Mouse (Mus musculus) ES-E14 (cell line): Measurements from ENCODE around the gene Hist2h2ac. TPM values are rescaled to one million over a fixed set of nuclear protein-coding genes. Genes with fewer than 3 reads are reported as not detected.
A peak's percentile ranks its signal among the peaks of the same experiment; 100 is the strongest.

Experiments
- DNase-seq: peaks from one replicate; pipeline ENCODE4 v3.0.0-alpha.2; 2013; ENCODE audit warnings: low read depth, low spot score
- H3K27ac ChIP-seq: 2 replicates; pipeline ENCODE4 v1.5.1; 2012; ENCODE audit warnings: low read depth, mild to moderate bottlenecking, low read length, moderate library complexity, mixed read lengths; ENCODE audit not compliant: poor library complexity, insufficient read depth, severe bottlenecking
- H3K36me3 ChIP-seq: 2 replicates; pipeline ENCODE4 v1.6.1; 2012; ENCODE audit warnings: mild to moderate bottlenecking, low read length, moderate library complexity, mixed read lengths; ENCODE audit not compliant: control insufficient read depth, poor library complexity, insufficient read depth, severe bottlenecking
- H3K4me1 ChIP-seq, 2 experiments: fragments of 150-350 bp in 1 of 2; sonication (generic) in 1 of 2; 2 replicates each; pipeline ENCODE4 v1.6.1; 2012; ENCODE audit warnings: low read length in 2 of 2, mild to moderate bottlenecking in 1 of 2, mixed read lengths in 1 of 2; ENCODE audit not compliant: control insufficient read depth in 2 of 2, insufficient read depth in 2 of 2, poor library complexity in 1 of 2
- H3K4me3 ChIP-seq, 2 experiments: fragments of 150-350 bp in 1 of 2; sonication (generic) in 1 of 2; 2 replicates each; pipeline ENCODE4 v1.5.1; 2012; ENCODE audit warnings: low read length in 2 of 2, low read depth in 1 of 2, mild to moderate bottlenecking in 1 of 2, mixed read lengths in 1 of 2; ENCODE audit not compliant: insufficient read depth in 1 of 2, poor library complexity in 1 of 2, severe bottlenecking in 1 of 2
- H3K9ac ChIP-seq: 2 replicates; pipeline ENCODE4 v1.6.1; 2012; ENCODE audit warnings: low read depth, mild to moderate bottlenecking, low read length, mixed read lengths; ENCODE audit not compliant: poor library complexity, insufficient read depth, severe bottlenecking
- H3K9me3 ChIP-seq: fragments of 150-350 bp; sonication (generic); 2 replicates; pipeline ENCODE4 v1.6.1; 2012; ENCODE audit warnings: low read depth, mild to moderate bottlenecking, low read length; ENCODE audit not compliant: control insufficient read depth, insufficient read depth
- CHD2 ChIP-seq: IDR thresholded peaks from 2 replicates; pipeline ENCODE4 v1.6.1; 2014; ENCODE audit warnings: mild to moderate bottlenecking, low read depth, low read length, inconsistent platforms
- HCFC1 ChIP-seq: IDR thresholded peaks from 2 replicates; pipeline ENCODE4 v1.6.1; 2012; ENCODE audit warnings: low read length, inconsistent platforms, borderline replicate concordance; ENCODE audit not compliant: insufficient read depth
- MAFK ChIP-seq: IDR thresholded peaks from 2 replicates; pipeline ENCODE4 v1.6.1; 2014; ENCODE audit warnings: mild to moderate bottlenecking, low read depth, low read length, inconsistent platforms; ENCODE audit not compliant: insufficient read depth
- ZC3H11A ChIP-seq: IDR thresholded peaks from 2 replicates; pipeline ENCODE4 v1.6.1; 2012; ENCODE audit warnings: low read depth, mild to moderate bottlenecking, inconsistent platforms, low read length, borderline replicate concordance
- ZNF384 ChIP-seq: IDR thresholded peaks from 2 replicates; pipeline ENCODE4 v1.6.1; 2012; ENCODE audit warnings: low read depth, low read length, inconsistent platforms
- in situ Hi-C, 2 experiments: fragments of 600-800 bp; cut with MboI; formaldehyde crosslinking; loops; one replicate each; pipeline ENCODE4 v1.15.1; 2025; ENCODE audit warnings: low sequenced_read_pairs in 2 of 2, inconsistent platforms in 1 of 2; ENCODE audit not compliant: unreplicated experiment in 2 of 2
- total RNA-seq: library from RNA; depleted of rRNA; stranded (reverse); fragments of 300-350 nt; gene quantifications from 2 replicates; pipeline ENCODE4 v1.2.3, GENCODE M21; 2012

Hist2h2ac gene
- total RNA-seq, 1 experiment, result 687 TPM

- DNase-seq, result no peak
- Histone ChIP-seq H3K9me3 (no peaks in the 10 kb centered on the region), H3K9ac (peak overlapping the region; percentile 89), H3K4me1 (peaks cover 3 to 9% of the 10 kb centered on the region in 2 experiments; a peak in 3 of 4 replicates), H3K27ac (peak overlapping the region; percentile 91), H3K4me3 (peak overlapping the region; percentile 74 to 81), H3K36me3 (no peaks in the 10 kb centered on the region)
- in situ Hi-C loops, result no loop called here
- TF ChIP-seq CHD2 (no peak), HCFC1 (no peak), MAFK (no peak), ZC3H11A (no peak), ZNF384 (no peak)
These were observed 17.3 kb upstream of the Hist2h2ac start for GRCm38 (mm10) chr3:96237904-96238511.

GRCm38 (mm10) chr3:96237335-96237903, 16.7 kb upstream of the Hist2h2ac start:
- in situ Hi-C loops, result no loop called here
- Histone ChIP-seq H3K9me3 (no peaks in the 10 kb centered on the region), H3K4me1 (peaks cover 3 to 8% of the 10 kb centered on the region in 2 experiments; a peak in 3 of 4 replicates), H3K9ac (peak overlapping the region; percentile 89), H3K36me3 (no peaks in the 10 kb centered on the region), H3K4me3 (peak overlapping the region; percentile 74 to 81), H3K27ac (peak overlapping the region; percentile 91; the same call in 1 of the 2 replicates)
- no peak for TF ChIP-seq ZC3H11A
- no peak for TF ChIP-seq MAFK
- no peak for TF ChIP-seq ZNF384
- no peak for TF ChIP-seq CHD2
- no peak for TF ChIP-seq HCFC1
- DNase-seq, result no peak

GRCm38 (mm10) chr3:96236834-96237334, 16.2 kb upstream of the Hist2h2ac start:
- Histone ChIP-seq H3K9ac (peak overlapping the region; percentile 89; the same call in 1 of the 2 replicates), H3K9me3 (no peaks in the 10 kb centered on the region), H3K36me3 (no peaks in the 10 kb centered on the region), H3K4me3 (peak overlapping the region; percentile 74 to 81), H3K27ac (peak overlapping the region; percentile 7; the same call in 1 of the 2 replicates), H3K4me1 (peaks cover 3 to 5% of the 10 kb centered on the region in 2 experiments; a peak in 3 of 4 replicates)
- in situ Hi-C loops, result no loop called here
- TF ChIP-seq MAFK (no peak), HCFC1 (no peak), ZC3H11A (no peak), CHD2 (no peak), ZNF384 (no peak)
- no peak for DNase-seq

GRCm38 (mm10) chr3:96235836-96236235, 15.2 kb upstream of the Hist2h2ac start:
- H3K9ac ChIP-seq, result no peak overlapping the region
- peaks cover under 1 to 5% of the 10 kb centered on the region in 2 experiments; a peak in 3 of 4 replicates for H3K4me1 ChIP-seq
- no peaks in the 10 kb centered on the region for H3K36me3 ChIP-seq
- in situ Hi-C loops, result no loop called here
- TF ChIP-seq ZC3H11A (no peak), MAFK (no peak), CHD2 (no peak), HCFC1 (no peak), ZNF384 (no peak)
- H3K27ac ChIP-seq, result no peak overlapping the region
- no peak overlapping the region for H3K4me3 ChIP-seq
- DNase-seq, result no peak
- H3K9me3 ChIP-seq, result no peaks in the 10 kb centered on the region
